Comparison of ENCODE assay signal across 18 mouse cellular contexts in the genomic region with DNA sequence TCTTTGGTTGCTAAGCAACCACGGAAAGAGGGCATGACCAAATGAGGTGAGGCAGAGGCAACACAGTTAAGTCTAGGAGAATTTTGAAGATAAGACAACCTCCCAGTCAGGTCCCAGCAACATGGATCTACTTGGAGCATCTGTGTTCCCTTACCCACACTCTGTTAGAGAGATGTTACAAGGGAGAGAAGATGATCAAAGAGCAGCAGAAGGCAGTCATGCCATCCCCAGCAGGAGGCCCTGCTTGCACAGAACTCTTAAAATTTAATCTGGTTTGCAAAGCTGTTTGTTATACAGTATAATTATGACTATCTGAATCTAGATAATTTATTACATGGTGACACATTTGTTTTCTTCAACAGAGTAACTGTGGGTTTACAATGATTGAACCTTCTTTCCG. TPM values are rescaled to one million over a fixed set of nuclear protein-coding genes. Genes with fewer than 3 reads are reported as not detected.
DNase-seq lines count a peak whose midpoint lies in the region; ATAC-seq and TF ChIP-seq lines count a peak whose summit lies in the region.
"Had no signal": no experiment of that assay in that cellular context is flagged by ENCODE, and none has a peak within 500 bp of the region (broad histone marks: within the 10 kb centered on the region; RNA-seq: fewer than 3 reads in every experiment).

No protein-coding gene starts in this region.

- 80% methylated on average over 2 of the region's 2 CpGs for WGBS in midbrain, embryonic 14.5 days

- no peaks in the 10 kb centered on the region for H3K27me3 ChIP-seq in midbrain, embryonic 14.5 days (ENCODE audit: control insufficient read depth, insufficient read depth, low read length)
- H3K27me3 ChIP-seq: heart, embryonic 12.5 days had no signal

- no peaks in the 10 kb centered on the region for H3K4me1 ChIP-seq in midbrain, embryonic 14.5 days (ENCODE audit: control insufficient read depth, insufficient read depth, low read length)
- H3K4me1 ChIP-seq: embryonic facial prominence, embryonic 10.5 days; heart, embryonic 12.5 days; hindbrain, embryonic 10.5 days had no signal

- no peaks in the 10 kb centered on the region for H3K9me3 ChIP-seq in midbrain, embryonic 14.5 days (ENCODE audit: control insufficient read depth, low read length)
- H3K9me3 ChIP-seq: embryonic facial prominence, embryonic 10.5 days; heart, embryonic 12.5 days; hindbrain, embryonic 10.5 days had no signal

- no peak overlapping the region for H3K4me2 ChIP-seq in midbrain, embryonic 14.5 days (ENCODE audit: low read length)
- H3K4me2 ChIP-seq: heart, embryonic 12.5 days; hindbrain, embryonic 14.5 days had no signal

- peak overlapping the region; percentile 25; the same call in 1 of the 2 replicates for H3K27ac ChIP-seq in layer of hippocampus, adult 2 months
- H3K27ac ChIP-seq in midbrain, embryonic 14.5 days (replicated peaks; ENCODE audit: low read depth, low read length) = no peak overlapping the region
- H3K27ac ChIP-seq: embryonic facial prominence, embryonic 10.5 days; heart, adult 2 months; hindbrain, embryonic 10.5 days; hindbrain, embryonic 14.5 days had no signal

- no peaks in the 10 kb centered on the region for H3K36me3 ChIP-seq in midbrain, embryonic 14.5 days (ENCODE audit: control insufficient read depth, insufficient read depth, low read length)
- H3K36me3 ChIP-seq: embryonic facial prominence, embryonic 10.5 days; heart, embryonic 12.5 days; hindbrain, embryonic 10.5 days had no signal

- ATAC-seq in midbrain, embryonic 14.5 days (ENCODE audit: low FRiP score, low TSS enrichment) = no peak
- ATAC-seq: forebrain, embryonic 14.5 days; intestine, embryonic 16.5 days had no signal

- H3K4me3 ChIP-seq in layer of hippocampus, adult 2 months = no peak overlapping the region
- H3K4me3 ChIP-seq in midbrain, embryonic 14.5 days (replicated peaks; ENCODE audit: low read depth, low read length) = no peak overlapping the region
- H3K4me3 ChIP-seq: embryonic facial prominence, embryonic 10.5 days; heart, adult 2 months; heart, embryonic 12.5 days; hindbrain, embryonic 10.5 days had no signal

- DNase-seq in cerebellum, adult 9-11 months = peak; percentile 20
- DNase-seq in cerebellum, postnatal 4 days (ENCODE audit: low spot score in 2 of 2) = no peak
- DNase-seq in layer of hippocampus, adult 2 months (ENCODE audit: low spot score in 2 of 2) = peak in 1 of 2 experiments; percentile 40
- no peak for DNase-seq in layer of hippocampus, postnatal 25 days (ENCODE audit: extremely low spot score in 1 of 2, low spot score in 1 of 2)
- peak; percentile 21 to 42 for DNase-seq in cerebellum, postnatal 25 days
- DNase-seq in kidney, adult 11 months = no peak
- DNase-seq in midbrain, embryonic 14.5 days = no peak
- DNase-seq: adrenal gland, adult 2 months; adrenal gland, postnatal 25 days; gastrocnemius, postnatal 10 days; heart, adult 2 months; kidney, adult 8-10 months had no signal

- peak; percentile 24 for TF ChIP-seq CTCF in layer of hippocampus, adult 2 months (conservative IDR thresholded peaks at IDR 0.05)

- no peak overlapping the region for H3K9ac ChIP-seq in midbrain, embryonic 14.5 days (replicated peaks; ENCODE audit: low read length)
- H3K9ac ChIP-seq: heart, embryonic 12.5 days; hindbrain, embryonic 14.5 days had no signal

RNA-seq across cellular contexts. Expression of gene Synpr, which starts 18.2 kb away (rescaled TPM):
- total RNA-seq in layer of hippocampus, adult 2 months (2021) = 100 to 1,000 TPM; 178 to 179 TPM
- total RNA-seq in layer of hippocampus, postnatal 25 days (2021) = 100 to 1,000 TPM; 192 to 194 TPM
- 35.1 and 35.2 TPM in 2 replicates for polyA plus RNA-seq in midbrain, embryonic 14.5 days (2014; fragmentation: Nextera tagmentation; extraction: Ambion mirVana)
- polyA plus RNA-seq: heart, adult 2 months had no signal

Comparison
In these comparisons a context has a peak if more than half of its experiments do, and no peak if none do; other contexts are left out.
1. DNase-seq: peak in cerebellum, adult 9-11 months (single experiment) and cerebellum, postnatal 25 days (2 of 2); none in cerebellum, postnatal 4 days (0 of 2), layer of hippocampus, postnatal 25 days (0 of 2), kidney, adult 11 months (single experiment) and midbrain, embryonic 14.5 days (single experiment).